Mouse (Mus musculus) bone marrow, adult 2 months (tissue): ENCODE results near the gene 1810062G17Rik. TPM values are rescaled to one million over a fixed set of nuclear protein-coding genes. Genes with fewer than 3 reads are reported as not detected.

Experiments used
- H3K27ac ChIP-seq: fragments of 200-500 bp; 2 replicates; pipeline ENCODE4 v1.5.1; 2012; ENCODE audit warnings: low read depth, mild to moderate bottlenecking, control low read depth, inconsistent platforms, low read length; ENCODE audit not compliant: control insufficient read depth, poor library complexity, insufficient read depth
- H3K4me1 ChIP-seq: fragments of 200-500 bp; 2 replicates; pipeline ENCODE4 v1.6.1; 2011; ENCODE audit warnings: low read length; ENCODE audit not compliant: control insufficient read depth, insufficient read depth
- H3K4me3 ChIP-seq: fragments of 200-500 bp; replicated peaks from 2 replicates; pipeline ENCODE3; 2011; ENCODE audit warnings: mild to moderate bottlenecking, low read depth, low read length, control low read depth; ENCODE audit not compliant: control insufficient read depth
- CTCF ChIP-seq: fragments of 200-500 bp; IDR thresholded peaks from 2 replicates; pipeline ENCODE4 v1.5.1; 2011; ENCODE audit warnings: low read length, control low read depth; ENCODE audit not compliant: control insufficient read depth, insufficient read depth
- POLR2A ChIP-seq: fragments of 200-500 bp; IDR thresholded peaks from 2 replicates; pipeline ENCODE4 v1.6.1; 2011; ENCODE audit warnings: low read depth, mild to moderate bottlenecking, control low read depth, low read length, borderline replicate concordance; ENCODE audit not compliant: control insufficient read depth
- WGBS: fragments of 180-500 bp; shearing (Covaris S2); methylation state at CpG from one replicate; pipeline ENCODE4 v1.1.7; 2018; 5-methylcytosine and 5-hydroxymethylcytosine counted together
- polyA plus RNA-seq: library from polyadenylated mRNA; stranded (reverse); fragments of >200 nt; gene quantifications from 2 replicates; pipeline ENCODE4 v1.2.4, GENCODE M21; 2011; ENCODE audit warnings: low replicate concordance; ENCODE audit not compliant: missing spikeins, insufficient read depth, insufficient read length

Gene 1810062G17Rik
- polyA plus RNA-seq, 1 experiment, result not detected

DNA sequence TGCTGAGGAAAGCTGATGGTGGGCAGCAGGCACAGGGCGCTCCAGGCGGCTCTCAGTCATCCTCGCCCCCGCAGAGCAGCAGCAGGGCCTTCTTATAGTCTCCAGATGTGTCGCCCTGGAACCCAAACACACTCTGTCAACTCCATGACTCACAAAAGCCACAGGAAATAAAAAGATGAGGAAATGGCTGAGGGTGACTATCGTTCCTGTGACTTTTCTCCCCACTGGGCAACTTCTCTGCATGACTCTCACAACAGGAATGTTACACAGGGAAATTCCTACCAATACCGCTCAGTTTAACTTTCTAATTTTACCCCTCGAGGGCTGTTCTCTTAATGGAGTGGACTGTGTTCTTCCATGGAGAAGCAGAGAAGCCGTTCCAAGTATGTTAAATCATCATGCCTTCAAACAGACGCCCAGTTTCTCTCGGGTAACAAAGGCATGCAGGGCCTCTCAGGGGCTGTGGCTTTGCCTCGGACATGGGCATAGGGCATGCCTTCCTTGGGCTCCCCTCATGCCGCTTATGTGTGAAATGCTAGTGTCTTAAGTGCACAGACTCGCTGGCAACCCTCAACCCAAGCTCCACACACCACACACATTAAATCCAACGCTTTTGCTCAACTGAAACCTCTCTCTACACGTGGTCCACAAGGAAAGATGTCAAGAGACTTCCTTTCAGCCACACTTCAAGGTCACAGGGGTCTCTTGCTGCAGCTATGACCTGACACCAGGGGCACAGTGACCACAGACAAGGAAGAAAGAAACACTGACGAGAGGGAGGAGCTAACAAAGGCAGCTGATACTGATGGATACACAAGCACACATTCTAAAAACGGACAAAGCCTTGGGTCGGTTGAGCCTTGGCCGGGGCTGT is 26.2 kb upstream of the 1810062G17Rik start:
- no peak for TF ChIP-seq POLR2A
- TF ChIP-seq CTCF, result no peak
- Histone ChIP-seq H3K27ac (no peak overlapping the region), H3K4me1 (no peaks in the 10 kb centered on the region), H3K4me3 (no peak overlapping the region)
- 51% methylated on average over 20 of the region's 20 CpGs for WGBS

DNA sequence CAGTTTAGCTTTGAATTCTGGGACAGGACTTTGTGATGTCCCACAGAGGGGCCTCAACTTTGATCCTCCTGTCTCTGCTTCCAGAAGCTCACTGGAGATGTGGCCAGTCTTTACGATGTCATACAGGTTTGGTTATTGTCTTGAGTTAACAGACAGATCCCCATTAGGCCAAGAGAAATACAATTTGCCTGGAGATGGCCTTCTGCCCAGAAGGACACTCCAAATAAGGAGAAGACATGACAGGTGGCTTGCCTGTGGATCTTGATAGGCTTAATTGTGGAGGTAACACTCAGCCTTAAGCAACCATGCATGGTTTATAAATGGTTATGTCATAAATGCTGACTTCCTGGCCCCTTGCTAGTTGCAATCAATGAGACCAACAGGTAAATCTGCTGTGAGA is 23.2 kb upstream of the 1810062G17Rik start:
- WGBS, result 86% methylated on average over 1 of the region's 1 CpGs

DNA sequence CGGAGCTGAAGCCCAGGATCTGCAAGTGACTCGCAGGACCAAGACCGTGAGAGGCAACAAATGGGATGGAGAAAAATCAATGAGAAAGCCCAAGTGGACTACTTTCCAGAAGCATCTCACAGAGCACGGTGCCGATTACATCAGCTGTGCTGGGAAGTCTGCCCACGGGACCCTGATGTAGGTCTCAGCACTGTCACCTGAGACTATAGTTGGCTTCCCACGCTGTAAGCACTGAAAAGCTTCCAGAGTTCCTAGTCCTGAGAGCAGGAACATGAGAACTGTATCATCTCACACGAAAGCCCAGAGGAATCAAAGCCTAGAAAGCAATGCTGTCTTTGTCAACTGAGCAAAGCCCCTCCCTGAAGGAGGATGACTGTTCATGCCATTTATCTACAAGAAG is 20.6 kb upstream of the 1810062G17Rik start:
- WGBS, result 91% methylated on average over 8 of the region's 8 CpGs
- no peak overlapping the region for H3K27ac ChIP-seq
- no peaks in the 10 kb centered on the region for H3K4me1 ChIP-seq
- H3K4me3 ChIP-seq, result no peak overlapping the region
- TF ChIP-seq POLR2A (no peak), CTCF (no peak)

More for the DNA sequence above, 23.2 kb upstream of the 1810062G17Rik start:
- Histone ChIP-seq H3K4me1 (no peaks in the 10 kb centered on the region), H3K4me3 (no peak overlapping the region), H3K27ac (no peak overlapping the region)
- no peak for TF ChIP-seq POLR2A
- TF ChIP-seq CTCF, result no peak

DNA sequence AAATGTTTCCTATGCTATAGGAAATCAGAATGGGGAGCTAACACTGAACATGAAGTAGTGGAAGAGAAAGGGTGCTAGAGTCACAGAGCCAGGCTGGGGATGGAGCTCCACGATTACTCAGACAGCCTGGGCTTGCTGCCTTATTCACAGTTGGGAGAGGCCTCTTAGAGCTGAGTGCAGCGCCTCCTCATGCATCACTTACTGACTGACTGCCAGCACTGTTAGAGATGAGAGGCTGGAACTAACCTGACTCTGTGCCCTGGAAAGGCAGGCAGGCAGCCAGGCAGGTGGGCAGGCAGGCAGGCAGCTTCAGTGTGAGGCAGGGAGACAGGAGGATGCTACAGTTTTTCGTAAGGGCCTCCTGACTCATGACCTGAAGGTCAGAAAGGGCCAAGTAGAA is 20.2 kb upstream of the 1810062G17Rik start:
- H3K27ac ChIP-seq, result no peak overlapping the region
- no peak for TF ChIP-seq POLR2A
- no peak for TF ChIP-seq CTCF
- H3K4me3 ChIP-seq, result no peak overlapping the region
- H3K4me1 ChIP-seq, result no peaks in the 10 kb centered on the region
- 77% methylated on average over 3 of the region's 3 CpGs for WGBS

DNA sequence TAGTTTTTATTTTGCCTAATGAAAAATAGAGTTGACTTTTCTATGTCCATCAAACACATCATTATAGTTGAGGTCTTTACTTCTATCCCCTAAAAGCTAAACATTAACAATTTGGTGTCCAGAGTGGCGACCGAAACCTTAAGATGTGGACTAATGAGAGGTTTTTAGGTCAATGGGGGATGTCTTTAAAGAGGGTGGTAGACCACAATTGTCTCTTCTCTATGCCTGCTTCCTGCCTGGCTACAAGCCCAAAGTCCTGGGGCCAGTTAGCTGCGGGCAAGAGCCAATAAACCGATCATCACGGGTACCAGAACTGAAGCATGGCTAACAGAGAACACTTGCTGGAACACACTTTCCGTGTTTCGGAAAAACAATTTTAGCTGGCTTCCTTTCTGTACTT is 15.0 kb upstream of the 1810062G17Rik start:
- TF ChIP-seq CTCF (no peak), POLR2A (no peak)
- no peaks in the 10 kb centered on the region for H3K4me1 ChIP-seq
- WGBS, result 74% methylated on average over 7 of the region's 7 CpGs

DNA sequence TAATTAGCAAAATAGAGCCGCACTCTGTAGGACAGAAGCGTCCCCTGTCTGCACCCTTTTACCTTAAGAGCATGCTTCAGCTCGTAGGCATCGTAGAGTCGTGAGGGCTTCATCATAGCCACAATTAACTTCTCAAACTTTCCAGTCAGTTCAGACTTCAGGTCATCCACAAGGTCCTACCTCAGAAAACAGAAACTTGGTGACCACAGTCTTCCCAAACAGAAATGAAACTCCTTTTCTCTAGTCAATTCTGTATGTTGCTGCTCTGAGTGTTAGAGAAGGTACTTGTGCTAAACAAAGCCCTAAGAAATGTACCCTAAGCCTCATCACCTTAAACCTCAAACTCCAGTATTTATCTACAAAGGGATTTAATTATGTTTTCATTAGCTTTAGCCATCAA is 13.9 kb upstream of the 1810062G17Rik start:
- H3K4me1 ChIP-seq, result no peaks in the 10 kb centered on the region
- WGBS, result 85% methylated on average over 5 of the region's 5 CpGs

More for the DNA sequence above, 15.0 kb upstream of the 1810062G17Rik start:
- Histone ChIP-seq H3K27ac (no peak overlapping the region), H3K4me3 (no peak overlapping the region)

DNA sequence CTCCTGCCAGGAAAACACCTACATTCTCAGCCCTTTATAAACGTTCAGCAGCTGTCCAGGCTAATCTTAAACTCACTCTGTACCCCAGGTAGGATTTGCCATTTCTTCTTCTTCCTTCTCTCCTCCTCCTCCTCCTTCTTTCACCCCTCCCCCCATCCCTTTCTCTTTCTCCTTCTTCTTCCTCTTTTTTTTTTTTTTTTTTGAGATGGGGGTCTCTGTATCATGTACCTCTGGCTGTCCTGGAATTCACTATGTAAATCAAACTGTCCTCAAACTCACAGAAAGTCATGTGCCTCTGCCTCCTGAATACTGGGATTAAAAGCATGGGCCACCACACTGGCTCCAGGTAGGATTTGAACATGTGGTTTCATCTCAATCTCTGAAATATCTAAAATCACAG is 13.4 kb upstream of the 1810062G17Rik start:
- 33% methylated on average over 1 of the region's 1 CpGs for WGBS
- Histone ChIP-seq H3K4me1 (no peaks in the 10 kb centered on the region), H3K4me3 (no peak overlapping the region), H3K27ac (no peak overlapping the region)
- TF ChIP-seq CTCF, result no peak
- TF ChIP-seq POLR2A, result no peak

More for the DNA sequence above, 13.9 kb upstream of the 1810062G17Rik start:
- Histone ChIP-seq H3K4me3 (no peak overlapping the region), H3K27ac (no peak overlapping the region)
- TF ChIP-seq CTCF (no peak), POLR2A (no peak)

DNA sequence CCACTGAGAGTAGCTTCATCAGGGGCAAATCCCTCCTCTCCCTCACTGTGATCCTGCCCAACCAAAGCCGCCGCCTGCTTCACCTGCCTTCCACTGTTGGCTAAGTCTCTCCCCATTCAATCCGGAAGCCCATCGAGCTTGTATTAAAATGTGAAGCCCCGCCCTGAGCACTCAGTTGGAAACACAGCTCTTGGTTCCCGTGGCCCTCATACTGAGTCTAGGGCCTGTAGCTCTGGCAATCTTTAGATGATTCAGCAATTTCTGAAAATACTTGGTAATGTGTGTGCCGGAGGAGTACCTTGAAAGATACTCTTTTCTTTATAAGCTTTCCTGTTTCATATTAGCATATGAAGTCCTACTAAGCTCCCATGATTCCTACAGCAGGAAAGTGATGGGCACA is 10.2 kb upstream of the 1810062G17Rik start:
- no peak overlapping the region for H3K27ac ChIP-seq
- TF ChIP-seq POLR2A, result no peak
- no peak for TF ChIP-seq CTCF
- H3K4me1 ChIP-seq, result no peaks in the 10 kb centered on the region
- H3K4me3 ChIP-seq, result no peak overlapping the region
- 49% methylated on average over 7 of the region's 7 CpGs for WGBS
